Mouse (Mus musculus) cerebellum, postnatal 14 days (tissue): Measurements from ENCODE around the gene Cyp1a2.
A peak's percentile ranks its signal among the peaks of the same experiment; 100 is the strongest.

Experiments used
- DNase-seq, 2 experiments: peaks; one replicate each; pipeline ENCODE4 v3.0.0; 2021; ENCODE audit warnings: mixed read lengths in 2 of 2

Gene Cyp1a2

DNA sequence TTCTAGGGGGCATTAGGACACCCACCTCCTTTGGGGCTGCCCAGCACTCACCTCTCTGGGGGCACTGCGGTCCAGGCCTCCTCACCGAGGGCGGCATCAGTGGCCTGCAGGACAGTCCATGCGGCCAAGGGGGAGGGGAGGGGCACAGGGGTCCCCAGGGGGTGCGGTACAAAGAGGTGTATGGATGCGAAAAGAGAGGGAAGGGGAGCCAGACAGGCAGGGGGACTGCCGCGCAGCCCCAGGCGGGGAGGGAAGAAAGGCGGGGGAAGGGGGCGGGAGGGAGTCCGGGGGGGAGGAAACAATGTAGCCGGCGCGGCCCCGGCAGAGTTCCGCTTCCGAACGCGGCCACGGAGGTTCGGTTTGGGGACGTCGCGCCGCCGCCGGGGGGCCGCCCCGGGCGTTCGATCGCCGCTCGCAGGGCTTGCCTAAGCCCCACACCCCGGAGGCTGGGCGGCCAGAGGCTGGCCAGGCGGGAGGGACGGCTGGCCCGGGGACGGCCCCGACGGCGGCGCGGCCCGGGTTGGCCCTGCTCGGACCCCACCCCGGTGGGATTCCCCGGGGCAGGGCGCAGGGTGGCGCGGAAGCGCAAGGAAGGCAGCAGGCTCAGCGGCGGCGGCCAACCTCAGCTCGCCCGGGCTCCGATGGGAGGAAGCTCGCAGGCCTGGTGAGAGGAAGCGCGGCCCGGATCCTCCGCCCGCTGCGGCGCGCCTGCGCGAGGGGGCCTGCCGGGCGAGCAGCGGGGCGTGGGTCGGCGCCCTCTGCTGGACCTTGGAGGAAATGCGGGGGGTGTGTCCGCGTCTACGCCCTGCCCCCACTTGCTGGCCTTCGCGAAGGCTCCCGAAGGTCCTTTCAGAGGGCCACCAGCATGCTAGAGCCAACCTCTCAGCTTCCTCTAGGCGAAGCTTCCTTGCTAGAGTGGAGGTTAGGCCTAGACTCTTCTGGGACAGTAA lies 38.3 kb downstream of the Cyp1a2 start:
- DNase-seq = peak; percentile 95 to 97

DNA sequence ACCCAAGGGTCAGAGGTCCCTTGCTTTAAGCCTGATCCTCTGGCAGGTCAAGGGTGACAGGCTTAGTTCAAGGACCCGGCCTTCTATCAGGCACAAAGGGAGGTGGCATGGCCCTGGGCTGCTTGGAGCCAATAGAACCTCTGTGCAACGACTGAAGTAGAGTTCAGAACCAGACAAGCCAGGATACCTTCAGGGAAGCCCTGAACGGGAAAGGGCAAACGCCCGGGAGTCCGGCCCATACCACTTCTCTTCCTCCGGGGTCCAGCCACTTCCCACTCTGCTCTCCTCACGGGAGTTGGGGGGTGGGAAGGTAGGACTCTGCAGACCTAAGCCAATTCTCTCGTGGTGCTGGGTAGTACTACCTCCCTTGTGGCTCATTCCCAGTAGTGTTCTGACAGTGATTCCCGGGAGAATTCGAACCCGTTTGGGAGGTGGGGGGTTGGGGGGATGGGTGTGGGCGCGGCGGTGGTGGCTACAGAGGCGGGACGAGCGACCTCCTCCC lies 39.0 kb downstream of the Cyp1a2 start:
- DNase-seq = no peak

DNA sequence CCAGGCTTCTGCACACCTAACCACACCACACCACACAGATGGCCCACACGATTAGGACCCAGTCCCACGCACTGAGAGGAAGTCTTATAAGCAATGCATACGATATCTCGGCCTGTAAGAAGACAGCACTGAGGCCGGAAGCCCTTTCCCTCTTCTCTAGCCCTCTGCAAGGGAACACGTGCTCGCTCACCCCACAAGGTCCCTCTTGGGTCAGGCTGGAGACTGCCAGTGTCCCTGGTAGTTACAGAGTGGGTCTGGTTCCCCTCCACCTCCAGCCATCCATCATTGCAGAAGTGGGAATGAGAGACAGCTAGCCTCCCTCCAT lies 39.7 kb downstream of the Cyp1a2 start:
- DNase-seq = no peak

DNA sequence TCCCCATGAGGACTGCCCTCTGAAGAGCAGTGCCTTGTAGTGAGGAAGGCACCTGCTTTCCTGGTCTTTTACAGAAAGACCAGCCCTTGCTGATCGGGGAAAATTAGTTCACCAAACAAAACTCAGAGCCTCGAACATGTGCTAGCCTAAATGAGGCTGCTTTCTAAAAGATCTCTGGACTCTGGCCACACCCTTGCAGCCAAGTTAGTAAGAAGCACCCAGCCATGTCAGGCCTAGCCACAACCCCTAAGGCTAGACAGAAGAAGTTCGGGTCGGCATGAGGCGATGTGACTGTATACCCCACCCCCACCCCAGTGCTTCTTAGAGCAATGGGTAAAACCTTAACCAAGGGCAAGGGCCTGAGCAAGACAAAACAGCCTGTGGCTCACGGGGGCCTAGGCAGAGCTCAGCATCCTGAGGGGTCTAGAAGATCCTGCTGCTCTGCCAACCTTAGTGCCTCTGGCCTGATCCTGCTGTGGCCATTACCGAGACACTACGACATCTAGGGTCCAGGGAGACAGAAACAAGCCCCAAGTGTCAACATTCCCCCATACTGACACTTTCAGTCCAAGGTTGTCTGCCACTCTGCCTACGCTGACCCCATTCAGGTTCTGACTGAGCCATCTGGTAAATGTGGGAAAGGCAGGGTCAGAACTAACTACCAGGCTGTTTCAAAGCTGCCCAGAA lies 40.2 kb downstream of the Cyp1a2 start:
- DNase-seq = no peak

DNA sequence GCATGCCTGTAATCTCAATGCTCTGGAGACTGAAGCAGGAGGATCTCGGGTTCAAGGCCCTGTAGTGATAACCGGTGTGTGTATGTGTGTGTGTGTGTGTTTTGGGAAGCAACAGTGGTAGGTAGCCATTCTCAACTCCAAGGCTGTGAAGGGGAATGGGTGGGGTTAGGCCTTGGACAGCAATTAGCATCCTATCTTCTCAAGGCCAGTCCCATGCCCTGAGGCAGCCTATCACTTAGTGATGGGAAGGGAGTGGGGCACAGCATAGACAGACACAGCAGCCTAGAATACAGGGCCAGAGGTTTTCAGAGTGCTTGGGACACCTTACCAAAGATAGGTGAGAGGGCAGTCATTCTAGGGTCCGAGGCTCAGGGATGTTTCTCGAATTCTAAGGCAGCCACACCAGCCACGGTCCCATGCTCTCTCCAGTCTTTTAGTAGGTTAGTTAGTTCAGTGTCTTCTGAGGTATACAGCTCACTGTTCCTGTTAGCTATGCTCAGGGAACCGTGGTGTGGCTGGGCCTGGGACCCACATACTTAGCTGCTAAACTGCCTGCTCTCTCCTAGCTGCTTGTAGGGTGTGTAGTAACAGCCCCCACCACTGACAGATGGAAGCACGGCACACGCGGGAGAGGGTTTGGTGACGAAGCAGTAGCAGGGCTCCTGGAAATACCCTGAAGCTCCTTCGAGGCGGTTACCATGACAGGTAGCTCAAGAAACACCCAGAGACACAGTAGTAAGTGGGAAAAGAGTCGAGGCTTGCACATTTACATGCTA lies 41.5 kb downstream of the Cyp1a2 start:
- no peak for DNase-seq

DNA sequence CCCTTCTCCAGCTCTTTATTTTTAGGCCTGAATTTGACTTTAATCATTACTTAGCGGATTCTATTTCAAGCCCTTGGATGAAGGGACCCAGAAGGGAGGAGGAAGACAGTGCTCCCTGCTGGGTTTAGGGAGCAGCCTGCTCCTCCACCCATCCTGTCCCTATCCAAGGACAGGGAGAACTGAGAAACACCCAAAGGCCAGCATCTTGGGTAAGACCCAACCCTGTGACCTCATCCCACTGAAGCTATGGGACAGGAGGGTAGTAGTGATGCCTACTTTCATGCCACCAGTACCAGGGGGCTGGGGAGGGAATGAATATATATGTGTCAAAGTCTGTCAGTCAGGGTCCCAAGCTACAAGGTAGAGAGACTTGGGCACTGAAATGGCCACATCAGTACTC lies 42.5 kb downstream of the Cyp1a2 start:
- no peak for DNase-seq

DNA sequence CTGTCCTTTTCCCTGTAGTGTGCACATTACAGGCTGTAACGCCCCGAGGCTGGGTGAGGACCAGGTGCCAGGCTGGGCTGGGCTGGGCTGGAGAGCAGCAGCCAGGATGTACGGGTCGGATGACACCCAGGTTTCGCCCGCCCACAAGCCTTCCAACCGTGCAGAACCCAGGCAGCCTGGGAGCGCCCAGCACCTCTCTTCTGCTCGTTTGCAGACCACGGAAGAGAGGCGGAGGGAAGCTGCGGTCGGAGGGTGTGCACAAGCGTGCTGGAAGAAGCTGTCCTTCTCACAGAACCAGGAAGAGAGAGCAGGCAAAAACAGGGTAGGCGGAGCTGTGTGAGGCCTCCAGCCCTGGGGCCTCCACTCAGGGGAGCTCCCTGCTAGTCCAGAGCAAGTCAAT lies 43.1 kb downstream of the Cyp1a2 start:
- no peak for DNase-seq

DNA sequence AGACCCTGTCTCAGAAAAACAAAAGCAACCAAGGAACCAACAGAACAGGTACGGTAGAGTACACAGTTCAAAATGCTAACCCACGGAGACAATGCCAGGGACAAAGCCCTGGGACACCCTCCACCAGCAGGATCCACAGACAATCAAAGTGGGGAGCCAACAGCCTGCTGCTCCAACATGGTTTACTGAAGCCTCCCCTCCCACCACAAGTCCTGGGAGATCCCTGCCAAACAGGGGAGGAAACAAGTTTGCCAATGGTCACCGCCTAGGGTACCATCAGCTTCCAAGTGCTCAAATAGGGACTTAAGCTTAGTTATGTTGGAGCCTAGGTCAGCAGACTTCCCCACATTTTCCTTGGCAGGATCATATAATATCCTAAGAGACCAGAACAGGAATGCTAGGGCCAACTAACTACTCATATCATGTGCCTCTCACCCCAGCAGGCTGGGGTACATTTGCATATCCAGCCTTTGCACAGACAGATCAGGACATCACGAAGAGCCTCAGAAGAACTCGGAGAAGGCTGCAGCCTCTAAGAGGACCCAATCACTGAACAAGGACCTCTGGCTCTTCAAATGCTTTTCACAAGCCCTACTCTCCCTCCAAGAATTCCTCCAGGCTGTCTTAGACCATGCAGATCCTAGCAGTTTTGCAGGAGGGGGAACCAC lies 43.7 kb downstream of the Cyp1a2 start:
- no peak for DNase-seq

DNA sequence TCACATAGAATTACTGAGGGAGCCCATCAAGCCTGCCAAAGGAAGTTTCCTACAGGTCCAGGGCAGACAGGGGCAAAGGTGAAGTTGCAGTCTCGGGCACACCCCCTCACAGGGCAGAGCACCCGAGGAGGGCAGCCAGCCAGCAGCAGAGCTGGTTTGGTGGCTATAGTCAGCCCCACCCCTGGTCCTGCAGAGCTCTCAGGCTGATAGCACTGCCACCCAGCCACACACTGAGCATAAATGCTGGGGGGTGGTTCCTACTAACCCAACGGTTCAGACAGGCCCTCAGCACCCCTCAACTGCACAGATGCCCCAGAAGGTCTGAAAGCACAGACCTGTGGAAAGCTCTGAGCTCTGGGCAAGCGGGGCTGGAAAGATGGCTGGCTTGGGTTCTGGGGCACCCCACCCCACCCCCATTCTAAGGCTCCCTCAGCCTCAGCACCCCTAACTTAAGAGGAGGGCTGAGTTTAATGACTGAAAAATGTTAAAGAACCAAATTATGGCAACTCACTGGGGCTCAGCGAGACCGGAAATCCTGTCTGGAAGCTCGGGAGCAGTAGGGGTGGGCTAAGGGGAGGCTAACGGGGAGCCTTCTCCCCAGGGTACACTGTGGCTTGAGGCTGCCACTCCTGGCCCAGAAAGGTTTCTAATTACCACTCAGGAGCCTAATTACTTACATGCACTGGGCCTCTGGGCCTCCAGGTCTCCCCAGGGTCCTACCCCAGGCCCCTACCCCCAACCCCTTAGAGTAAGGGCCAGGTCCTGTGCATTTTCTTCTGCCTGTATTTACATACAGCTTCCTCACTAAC lies 44.6 kb downstream of the Cyp1a2 start:
- no peak for DNase-seq

DNA sequence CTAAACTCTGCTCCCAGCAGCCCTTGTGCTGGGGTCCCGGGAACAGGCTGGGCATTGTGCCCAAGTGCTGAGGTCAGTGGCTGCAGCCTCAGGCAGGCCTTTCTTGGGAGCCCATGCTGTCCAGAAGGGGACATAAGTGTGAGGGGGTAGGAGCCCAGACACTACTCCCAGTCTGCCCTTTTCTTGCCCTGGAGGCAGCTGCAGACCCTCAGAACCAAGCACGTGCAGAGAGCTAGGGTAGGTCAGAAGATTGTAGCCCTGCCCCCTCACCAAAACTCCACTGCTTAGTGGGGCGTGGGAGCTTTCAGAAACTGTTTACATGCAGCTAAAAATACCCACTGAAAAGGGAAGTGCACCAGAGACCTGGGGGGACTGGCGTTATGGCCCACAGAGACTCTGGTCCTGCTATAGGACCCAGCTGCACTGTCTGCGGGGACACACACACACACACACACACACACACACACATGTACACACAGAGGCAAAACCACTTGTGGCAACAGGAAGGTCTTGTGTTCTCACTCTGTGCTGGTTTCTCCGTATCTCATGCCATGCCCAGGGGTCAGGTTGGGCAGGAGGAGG lies 45.7 kb downstream of the Cyp1a2 start:
- peak in 1 of 2 experiments; percentile 58 for DNase-seq

DNA sequence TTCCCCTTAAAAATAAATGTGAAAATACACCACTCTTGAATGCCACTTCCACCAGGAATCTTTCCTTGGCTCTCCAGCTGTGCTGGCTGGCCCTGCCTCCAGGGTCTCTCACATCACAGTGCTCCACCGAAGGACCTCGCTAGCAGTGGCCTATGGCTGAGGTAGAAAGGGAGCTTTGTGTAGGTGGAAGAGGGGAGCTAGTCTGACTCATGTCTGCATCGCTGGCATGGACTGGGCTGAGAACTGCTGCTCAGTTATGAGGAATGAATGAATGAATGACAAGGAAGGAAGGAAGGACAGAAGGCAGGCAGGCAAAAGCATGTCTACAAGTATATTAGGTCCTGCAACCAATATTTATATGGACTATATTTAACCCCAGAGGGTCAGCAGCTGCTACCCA lies 46.2 kb downstream of the Cyp1a2 start:
- no peak for DNase-seq

DNA sequence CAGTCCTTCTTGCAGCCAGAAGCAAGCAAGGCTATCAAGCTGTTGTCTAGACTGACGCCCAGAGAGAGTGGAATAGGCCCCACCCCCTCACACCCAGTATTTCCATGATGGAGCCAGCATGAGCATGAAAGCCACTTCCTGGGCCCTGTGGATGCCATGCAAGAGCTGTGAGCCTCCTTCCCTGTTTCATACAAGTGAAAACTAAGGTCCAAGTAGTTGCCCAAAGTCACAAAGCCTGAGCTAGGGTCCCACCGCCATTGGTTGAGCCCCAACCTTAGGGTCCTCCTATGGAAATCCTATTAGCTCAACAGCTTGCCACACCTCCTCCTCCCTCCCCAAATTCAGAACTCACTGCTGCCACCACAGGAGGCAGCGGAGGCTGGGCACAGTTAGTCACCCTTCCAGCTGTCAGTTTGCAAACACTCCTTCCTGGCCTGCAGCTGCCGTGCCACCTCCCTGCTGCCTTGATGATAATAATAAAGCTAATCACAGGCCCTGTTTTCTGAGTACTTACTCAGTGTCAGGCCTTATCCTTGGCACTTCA lies 50.0 kb downstream of the Cyp1a2 start:
- no peak for DNase-seq

DNA sequence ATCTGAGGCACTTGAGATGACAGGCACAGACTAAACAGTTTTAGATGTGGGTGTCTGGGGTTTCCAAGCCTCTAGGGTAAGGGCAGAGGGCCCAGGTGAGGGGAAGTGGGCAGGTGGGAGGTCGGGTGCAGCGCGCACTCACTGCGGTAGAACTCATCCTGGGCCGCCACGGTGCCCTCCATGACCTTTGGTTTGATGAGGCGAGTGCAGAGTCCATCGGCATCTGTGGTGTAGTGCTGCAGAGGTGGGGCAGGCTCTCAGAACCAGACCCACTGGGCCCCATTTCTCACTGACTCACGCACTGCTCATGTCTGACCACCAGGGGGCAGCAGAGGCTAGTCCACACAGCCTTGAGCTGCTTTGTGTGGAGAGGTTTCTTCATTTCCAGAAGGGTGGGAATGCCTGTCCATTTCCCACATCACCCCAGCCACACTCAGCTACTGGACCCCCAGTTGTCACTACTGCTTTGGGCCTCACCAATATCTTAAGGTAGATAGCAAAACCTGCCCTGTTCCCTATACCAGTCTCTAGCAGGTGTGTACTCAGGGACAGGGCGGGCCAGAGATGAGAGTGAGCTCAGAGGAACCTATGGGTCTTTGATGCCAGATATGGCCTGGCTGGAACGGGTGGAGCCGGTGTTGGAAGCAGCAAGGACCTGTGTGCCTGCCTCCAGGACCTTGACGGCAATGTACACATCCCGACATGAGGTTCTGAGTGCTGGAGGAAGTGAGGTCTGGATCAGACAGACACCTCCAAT lies 54.2 kb downstream of the Cyp1a2 start:
- DNase-seq = peak; percentile 89 to 93

DNA sequence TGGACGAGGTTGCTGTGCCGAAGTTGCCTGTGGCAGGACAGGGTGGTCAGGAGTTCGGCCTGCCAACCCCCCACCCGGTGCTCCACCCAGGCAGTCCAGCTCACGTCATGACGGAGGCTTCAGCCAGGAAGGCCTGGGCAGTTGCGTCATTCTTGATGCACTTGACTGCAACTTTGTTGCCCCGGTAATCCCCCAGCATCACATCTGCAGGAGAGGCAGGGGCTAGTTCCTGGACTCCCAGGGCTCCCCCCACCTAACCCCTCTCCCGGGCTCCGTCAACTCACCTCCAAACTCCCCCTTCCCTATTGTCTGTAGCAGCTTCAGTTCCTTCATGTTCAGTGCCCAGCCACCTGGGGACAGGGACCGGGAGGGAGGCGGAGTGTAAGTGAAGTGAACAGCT lies 54.8 kb downstream of the Cyp1a2 start:
- DNase-seq = no peak

DNA sequence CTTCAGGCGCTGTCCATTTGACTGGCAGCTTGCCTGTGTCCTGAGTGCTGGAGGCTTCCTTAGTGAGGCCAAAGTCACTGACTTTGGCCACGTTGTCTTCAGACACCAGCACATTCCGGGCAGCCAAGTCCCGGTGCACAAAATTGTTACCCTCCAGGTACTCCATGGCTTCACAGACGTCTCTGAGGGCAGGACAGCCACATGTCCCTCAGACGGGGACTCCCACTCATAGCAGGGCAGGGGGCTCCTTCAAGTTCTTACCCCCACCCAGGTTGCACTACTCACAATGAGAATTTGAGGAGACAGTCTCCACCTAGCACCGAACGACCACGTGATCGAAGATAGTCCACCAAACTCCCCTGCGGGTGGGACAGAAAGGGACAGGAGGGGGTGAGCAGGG lies 55.6 kb downstream of the Cyp1a2 start:
- DNase-seq = no peak

DNA sequence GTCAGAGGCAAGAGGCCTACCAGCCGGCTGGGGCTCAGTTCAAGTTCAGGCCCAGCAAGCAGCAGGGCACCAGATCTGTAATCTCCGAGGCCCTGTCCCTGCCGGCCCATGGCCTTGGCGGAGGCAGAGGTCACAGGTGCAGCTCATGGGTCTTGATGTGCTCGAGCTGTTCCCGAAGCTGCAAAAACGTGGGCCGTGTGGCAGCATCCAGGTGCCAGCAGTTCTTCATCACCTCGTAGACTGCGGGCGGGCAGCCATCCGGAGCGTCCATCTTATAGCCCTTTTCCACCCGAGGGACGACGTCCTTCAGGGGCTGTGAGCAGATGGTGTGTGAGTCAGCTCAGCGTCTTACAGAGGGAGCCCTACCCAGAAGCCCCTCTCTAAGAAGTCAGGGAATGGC lies 56.3 kb downstream of the Cyp1a2 start:
- no peak for DNase-seq
